Mouse (Mus musculus) megakaryocyte progenitor cell, adult 5-6 weeks (primary cell): ENCODE data around the gene Tmem214. TPM values are rescaled to one million over a fixed set of nuclear protein-coding genes. Genes with fewer than 3 reads are reported as not detected.

Source experiments
- ATAC-seq: replicated peaks from 2 replicates; pipeline ENCODE4 v1.8.0; 2016; ENCODE audit warnings: mild to moderate bottlenecking, moderate TSS enrichment, inconsistent platforms; ENCODE audit not compliant: poor library complexity
- total RNA-seq, 2 experiments: library from RNA; stranded (forward) in 1 of 2; stranded (reverse) in 1 of 2; fragments of 157-497, 149-512 nt in 1 of 2; fragments of 200-1000 nt in 1 of 2; gene quantifications; 2 replicates each; pipeline versions ENCODE4 v1.2.3 to v1.2.4; 2015 to 2017

Tmem214 gene
- total RNA-seq, 2 experiments from 2014 or later: 23.9 to 38.4 TPM

GRCm38 (mm10) chr5:30914101-30914635 is 46.4 kb downstream of the Tmem214 start:
- ATAC-seq: no peak

GRCm38 (mm10) chr5:30914849-30915248 is 47.0 kb downstream of the Tmem214 start:
- ATAC-seq: no peak

GRCm38 (mm10) chr5:30915456-30915855 is 47.6 kb downstream of the Tmem214 start:
- ATAC-seq: 0 out of 2 replicates have a peak, but pooled peaks have one; percentile 8

- peak; percentile 77 for ATAC-seq
These were observed 48.2 kb downstream of the Tmem214 start for GRCm38 (mm10) chr5:30915974-30916433.

- ATAC-seq: no peak
These were observed 49.0 kb downstream of the Tmem214 start for GRCm38 (mm10) chr5:30916841-30917240.

- no peak for ATAC-seq
These were observed 49.5 kb downstream of the Tmem214 start for GRCm38 (mm10) chr5:30917348-30917747.

- ATAC-seq: no peak
These were observed 50.3 kb downstream of the Tmem214 start for GRCm38 (mm10) chr5:30917891-30918670.

- no peak for ATAC-seq
These were observed 50.9 kb downstream of the Tmem214 start for GRCm38 (mm10) chr5:30918691-30919090.

GRCm38 (mm10) chr5:30919831-30920614 is 52.2 kb downstream of the Tmem214 start:
- ATAC-seq: no peak

- ATAC-seq: no peak
These were observed 52.8 kb downstream of the Tmem214 start for GRCm38 (mm10) chr5:30920621-30921020.

GRCm38 (mm10) chr5:30921256-30922033 is 53.6 kb downstream of the Tmem214 start, which contains the start of gene Khk:
Gene Khk, plus strand, starts transcription at chr5:30921431.
- ATAC-seq: peak; percentile 91

GRCm38 (mm10) chr5:30922581-30923041 is 54.8 kb downstream of the Tmem214 start:
- ATAC-seq: no peak

- no peak for ATAC-seq
These were observed 55.3 kb downstream of the Tmem214 start for GRCm38 (mm10) chr5:30923119-30923518.

- ATAC-seq: no peak
These were observed 56.8 kb downstream of the Tmem214 start for GRCm38 (mm10) chr5:30924614-30925013.

- no peak for ATAC-seq
These were observed 57.4 kb downstream of the Tmem214 start for GRCm38 (mm10) chr5:30925217-30925616.

- ATAC-seq: no peak
These were observed 58.3 kb downstream of the Tmem214 start for GRCm38 (mm10) chr5:30926073-30926472.

- ATAC-seq: peak; percentile 39; the same call in 1 of the 2 replicates
These were observed 60.2 kb downstream of the Tmem214 start for GRCm38 (mm10) chr5:30927945-30928529.
